Mouse (Mus musculus): ENCODE results near the gene Pah. TPM values are rescaled to one million over a fixed set of nuclear protein-coding genes. Genes with fewer than 3 reads are reported as not detected.

Gene Pah
- not detected in 2 replicates for polyA plus RNA-seq (2014; fragmentation: Nextera tagmentation; extraction: Ambion mirVana)

- DNase-seq (ENCODE audit: low spot score) (no peak), ATAC-seq (ENCODE audit: low read depth) (no peak)
- no peaks in the 10 kb centered on the region for H3K9me3 ChIP-seq (ENCODE audit: control insufficient read depth, low read length)
- no peaks in the 10 kb centered on the region for H3K27me3 ChIP-seq (replicated peaks; ENCODE audit: control insufficient read depth, insufficient read depth, low read length)
- H3K27ac ChIP-seq (replicated peaks; ENCODE audit: low read depth, low read length) = no peak within 1 kb of the TSS
- H3K9ac ChIP-seq (ENCODE audit: low read depth, low read length) = no peak within 1 kb of the TSS
- no peaks in the 10 kb centered on the region for H3K36me3 ChIP-seq (ENCODE audit: control insufficient read depth, insufficient read depth, low read length)
- no peaks in the 10 kb centered on the region for H3K4me1 ChIP-seq (ENCODE audit: control insufficient read depth, insufficient read depth, low read length)
- no peak within 1 kb of the TSS for H3K4me3 ChIP-seq (ENCODE audit: low read depth, low read length)
- 82% methylated on average over 5 of the region's 5 CpGs for WGBS
- no peak within 1 kb of the TSS for H3K4me2 ChIP-seq (ENCODE audit: low read depth, low read length)
Observed at GRCm38 (mm10) chr10:87521646-87522045, at the start of gene Pah. Gene Pah, plus strand, starts transcription at chr10:87521795.

DNA sequence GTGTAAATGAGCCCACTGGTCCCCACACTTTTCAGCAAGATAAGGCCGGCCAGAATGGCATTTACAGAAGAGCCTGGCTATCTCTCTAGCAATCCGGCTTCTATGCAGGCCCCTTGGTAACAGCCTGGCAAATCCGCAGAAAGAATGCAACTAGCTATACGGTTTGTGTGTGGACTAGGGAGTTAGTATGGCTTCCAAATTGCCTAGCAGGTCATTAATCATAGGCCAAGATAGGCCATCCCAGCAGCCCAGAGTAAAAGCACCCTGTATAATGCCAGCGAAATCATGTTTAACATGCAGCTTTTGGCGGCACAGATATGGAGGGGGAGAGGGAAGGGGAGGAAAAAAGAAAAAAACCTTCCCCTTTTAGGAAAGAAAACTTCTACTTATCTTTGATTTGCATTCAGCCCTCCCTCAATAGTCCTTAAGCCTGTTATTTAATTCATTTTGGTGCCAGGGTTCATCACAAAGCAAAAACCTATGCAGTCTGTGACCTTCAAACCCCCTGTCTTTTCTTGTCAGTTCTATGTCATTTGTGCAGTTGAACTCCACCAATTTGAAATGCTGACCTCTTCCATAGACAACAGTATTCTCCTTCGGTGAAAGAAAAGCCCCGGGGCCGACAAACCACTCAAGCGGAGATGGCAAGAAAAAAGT, 48.0 kb upstream of the Pah start:
- no peak for ATAC-seq (ENCODE audit: low read depth)
- H3K27ac ChIP-seq (replicated peaks; ENCODE audit: low read depth, low read length) = no peak overlapping the region
- no peaks in the 10 kb centered on the region for H3K9me3 ChIP-seq (ENCODE audit: control insufficient read depth, low read length)
- H3K4me3 ChIP-seq (ENCODE audit: low read depth, low read length) = no peak overlapping the region
- H3K36me3 ChIP-seq (ENCODE audit: control insufficient read depth, insufficient read depth, low read length) = no peaks in the 10 kb centered on the region
- no peaks in the 10 kb centered on the region for H3K4me1 ChIP-seq (ENCODE audit: control insufficient read depth, insufficient read depth, low read length)
- DNase-seq (ENCODE audit: low spot score) = no peak
- no peaks in the 10 kb centered on the region for H3K27me3 ChIP-seq (replicated peaks; ENCODE audit: control insufficient read depth, insufficient read depth, low read length)
- 70% methylated on average over 10 of the region's 10 CpGs for WGBS
- H3K9ac ChIP-seq (ENCODE audit: low read depth, low read length) = no peak overlapping the region
- H3K4me2 ChIP-seq (ENCODE audit: low read depth, low read length) = no peak overlapping the region

GRCm38 (mm10) chr10:87474971-87475370, 46.6 kb upstream of the Pah start:
- Histone ChIP-seq H3K9ac (ENCODE audit: low read depth, low read length) (no peak overlapping the region), H3K27me3 (replicated peaks; ENCODE audit: control insufficient read depth, insufficient read depth, low read length) (no peaks in the 10 kb centered on the region)
- 67% methylated on average over 2 of the region's 2 CpGs for WGBS

GRCm38 (mm10) chr10:87477895-87478294, 43.7 kb upstream of the Pah start:
- Histone ChIP-seq H3K27ac (replicated peaks; ENCODE audit: low read depth, low read length) (no peak overlapping the region), H3K9ac (ENCODE audit: low read depth, low read length) (no peak overlapping the region), H3K4me3 (ENCODE audit: low read depth, low read length) (no peak overlapping the region), H3K36me3 (ENCODE audit: control insufficient read depth, insufficient read depth, low read length) (no peaks in the 10 kb centered on the region), H3K4me2 (ENCODE audit: low read depth, low read length) (no peak overlapping the region), H3K9me3 (ENCODE audit: control insufficient read depth, low read length) (no peaks in the 10 kb centered on the region), H3K4me1 (ENCODE audit: control insufficient read depth, insufficient read depth, low read length) (no peaks in the 10 kb centered on the region), H3K27me3 (replicated peaks; ENCODE audit: control insufficient read depth, insufficient read depth, low read length) (peaks cover 11% of the 10 kb centered on the region)
- 64% methylated on average over 5 of the region's 5 CpGs for WGBS
- DNase-seq (ENCODE audit: low spot score) (no peak), ATAC-seq (ENCODE audit: low read depth) (no peak)

More at GRCm38 (mm10) chr10:87474971-87475370, 46.6 kb upstream of the Pah start:
- Histone ChIP-seq H3K27ac (replicated peaks; ENCODE audit: low read depth, low read length) (no peak overlapping the region), H3K4me2 (ENCODE audit: low read depth, low read length) (no peak overlapping the region), H3K9me3 (ENCODE audit: control insufficient read depth, low read length) (no peaks in the 10 kb centered on the region), H3K36me3 (ENCODE audit: control insufficient read depth, insufficient read depth, low read length) (no peaks in the 10 kb centered on the region), H3K4me3 (ENCODE audit: low read depth, low read length) (no peak overlapping the region), H3K4me1 (ENCODE audit: control insufficient read depth, insufficient read depth, low read length) (no peaks in the 10 kb centered on the region)
- no peak for DNase-seq (ENCODE audit: low spot score)
- ATAC-seq (ENCODE audit: low read depth) = no peak

DNA sequence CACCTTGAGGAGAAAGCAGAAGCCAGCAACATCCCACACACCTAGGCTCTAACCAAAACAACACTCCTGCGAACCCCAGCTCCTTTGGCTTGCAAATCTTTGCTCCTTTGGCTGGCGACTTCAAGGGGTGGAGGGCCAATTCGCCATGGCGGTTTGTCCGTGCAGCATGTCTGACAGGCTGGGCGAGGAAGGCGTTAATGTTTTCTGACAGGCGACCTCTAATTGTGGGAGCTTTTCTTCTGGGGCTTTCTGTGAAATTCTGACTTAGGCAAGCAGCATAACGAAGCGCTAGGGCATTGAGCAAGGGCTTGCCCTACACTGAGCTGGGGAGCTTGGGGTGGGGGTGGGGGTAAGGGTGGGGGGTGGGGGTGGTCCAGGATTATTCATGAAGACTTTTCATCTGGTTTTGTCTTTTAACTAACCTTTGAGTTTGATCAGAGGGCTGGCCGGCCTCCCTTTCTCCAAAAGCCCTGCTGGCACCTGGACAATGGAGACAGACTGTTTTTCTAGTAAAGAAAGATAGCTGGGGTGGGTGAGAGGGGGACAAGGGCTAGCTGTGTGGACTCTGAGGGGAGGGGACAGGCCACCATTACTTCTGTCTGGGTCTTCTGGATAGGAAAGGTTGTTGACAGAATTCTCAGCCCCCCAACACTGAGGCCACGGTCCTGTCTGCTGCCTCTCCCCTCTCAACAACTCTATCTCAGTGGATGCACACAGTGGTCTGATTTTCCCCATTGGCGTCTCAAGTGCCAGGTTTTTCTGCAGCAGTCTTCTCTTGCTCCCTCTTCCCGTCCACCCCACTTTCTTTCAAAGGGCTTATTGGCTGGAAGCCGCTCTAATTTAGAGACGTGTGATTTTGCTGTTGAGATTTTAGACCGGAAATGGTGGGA, 36.5 kb upstream of the Pah start:
- 2% methylated on average over 17 of the region's 17 CpGs for whole genome bisulfite sequencing
- H3K27me3 ChIP-seq (replicated peaks; ENCODE audit: control insufficient read depth, insufficient read depth, low read length) = peaks cover 71% of the 10 kb centered on the region
- peaks cover 8% of the 10 kb centered on the region; the same call in 1 of the 2 replicates for H3K4me1 ChIP-seq (ENCODE audit: control insufficient read depth, insufficient read depth, low read length)
- no peaks in the 10 kb centered on the region for H3K9me3 ChIP-seq (ENCODE audit: control insufficient read depth, low read length)
- no peak overlapping the region for H3K9ac ChIP-seq (ENCODE audit: low read depth, low read length)
- H3K36me3 ChIP-seq (ENCODE audit: control insufficient read depth, insufficient read depth, low read length) = no peaks in the 10 kb centered on the region
- DNase-seq (ENCODE audit: low spot score) (no peak), ATAC-seq (ENCODE audit: low read depth) (no peak)
- no peak overlapping the region for H3K4me3 ChIP-seq (ENCODE audit: low read depth, low read length)
- peak overlapping the region; percentile 48; the same call in 1 of the 2 replicates for H3K4me2 ChIP-seq (ENCODE audit: low read depth, low read length)
- H3K27ac ChIP-seq (replicated peaks; ENCODE audit: low read depth, low read length) = no peak overlapping the region

DNA sequence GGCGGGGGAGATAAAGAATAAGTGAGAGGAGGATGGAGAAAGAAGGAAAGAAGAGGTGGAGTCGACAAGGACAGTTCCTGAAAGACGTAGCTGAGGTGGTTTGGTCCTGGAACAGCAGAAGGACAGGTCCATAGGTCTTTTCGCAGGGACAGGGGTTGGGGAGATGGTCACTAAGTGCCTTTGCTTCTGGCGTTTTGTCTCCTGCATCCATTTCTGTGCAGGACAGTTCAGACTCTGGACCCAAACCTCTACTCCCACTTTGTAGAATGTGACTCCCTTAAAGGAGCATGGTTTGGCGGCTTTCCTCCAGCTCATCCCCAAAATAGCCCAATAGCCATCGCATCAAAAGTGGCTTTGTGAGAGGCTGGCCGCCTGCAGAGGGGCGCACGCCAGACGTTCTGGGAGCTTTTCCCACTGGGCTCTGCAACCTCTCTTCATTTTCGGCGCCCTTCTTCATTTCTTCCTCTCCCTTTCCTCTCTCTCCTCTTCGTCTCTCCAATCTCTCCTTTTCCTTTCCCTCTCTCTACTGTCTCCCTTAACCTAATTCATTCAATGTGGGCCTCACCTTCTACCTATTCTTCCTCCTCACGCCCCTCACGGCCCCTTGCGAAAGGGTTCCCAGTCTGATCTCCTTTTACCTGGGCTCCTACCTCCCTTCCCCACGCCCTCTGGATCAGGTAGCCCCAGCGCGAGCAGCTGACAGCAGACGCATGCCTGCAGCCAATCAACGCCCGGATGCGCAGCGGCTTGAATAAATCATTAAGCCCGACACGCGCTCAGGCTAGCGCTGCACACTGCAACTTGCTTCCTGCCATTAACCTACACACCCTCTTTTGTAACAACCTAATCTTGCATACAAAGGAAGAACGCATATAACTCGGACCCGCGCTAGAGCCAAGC, 35.6 kb upstream of the Pah start:
- peak overlapping the region; percentile 24 for H3K4me3 ChIP-seq (ENCODE audit: low read depth, low read length)
- no peaks in the 10 kb centered on the region for H3K9me3 ChIP-seq (ENCODE audit: control insufficient read depth, low read length)
- ATAC-seq (ENCODE audit: low read depth) (peak; percentile 83), DNase-seq (ENCODE audit: low spot score) (peak; percentile 77)
- H3K4me2 ChIP-seq (ENCODE audit: low read depth, low read length) = peak overlapping the region; percentile 48
- peaks cover 80% of the 10 kb centered on the region for H3K27me3 ChIP-seq (replicated peaks; ENCODE audit: control insufficient read depth, insufficient read depth, low read length)
- H3K9ac ChIP-seq (ENCODE audit: low read depth, low read length) = no peak overlapping the region
- H3K36me3 ChIP-seq (ENCODE audit: control insufficient read depth, insufficient read depth, low read length) = no peaks in the 10 kb centered on the region
- under 1% methylated on average over 33 of the region's 33 CpGs for WGBS
- peaks cover 8% of the 10 kb centered on the region; the same call in 1 of the 2 replicates for H3K4me1 ChIP-seq (ENCODE audit: control insufficient read depth, insufficient read depth, low read length)
- H3K27ac ChIP-seq (replicated peaks; ENCODE audit: low read depth, low read length) = no peak overlapping the region

DNA sequence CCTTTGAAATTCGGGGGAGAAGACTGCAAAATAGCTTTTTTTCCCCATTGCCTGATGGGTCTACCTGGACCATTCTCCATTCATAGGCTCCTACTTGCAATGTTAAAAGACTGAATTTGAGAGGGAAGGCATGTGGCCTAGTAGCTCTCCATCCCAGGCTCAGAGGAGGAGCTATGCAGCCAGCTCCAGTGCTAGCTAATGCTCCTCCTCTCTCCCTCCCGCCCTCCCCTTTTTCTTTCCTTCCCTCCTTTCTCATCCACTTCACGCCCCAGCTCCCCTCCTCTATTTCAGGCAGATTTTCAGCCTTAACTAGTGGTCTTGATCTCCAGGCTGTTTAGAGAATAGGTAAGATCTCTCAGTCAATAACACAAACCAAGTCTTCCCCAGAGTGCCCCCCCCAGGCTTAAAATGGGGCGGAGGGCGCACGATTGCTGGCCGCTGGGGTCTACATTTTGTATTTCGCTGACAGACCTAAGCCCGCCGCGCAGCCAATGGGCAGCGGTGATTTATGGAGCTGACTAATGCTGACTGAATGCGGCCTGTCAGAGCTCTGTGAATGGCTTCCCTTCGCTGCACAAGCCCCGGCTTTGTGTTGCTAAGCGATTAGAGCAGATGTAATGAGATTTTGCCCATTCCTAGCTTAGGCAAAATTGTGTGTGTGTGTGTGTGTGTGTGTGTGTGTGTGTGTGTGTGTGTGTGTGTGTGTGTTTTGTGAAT, 33.0 kb upstream of the Pah start:
- Histone ChIP-seq H3K9me3 (ENCODE audit: control insufficient read depth, low read length) (no peaks in the 10 kb centered on the region), H3K4me3 (ENCODE audit: low read depth, low read length) (no peak overlapping the region), H3K4me1 (ENCODE audit: control insufficient read depth, insufficient read depth, low read length) (peaks cover 8% of the 10 kb centered on the region; the same call in 1 of the 2 replicates), H3K36me3 (ENCODE audit: control insufficient read depth, insufficient read depth, low read length) (no peaks in the 10 kb centered on the region), H3K27me3 (replicated peaks; ENCODE audit: control insufficient read depth, insufficient read depth, low read length) (peaks cover 91% of the 10 kb centered on the region), H3K9ac (ENCODE audit: low read depth, low read length) (no peak overlapping the region), H3K27ac (replicated peaks; ENCODE audit: low read depth, low read length) (no peak overlapping the region), H3K4me2 (ENCODE audit: low read depth, low read length) (peak overlapping the region; percentile 33)
- DNase-seq (ENCODE audit: low spot score) (peak; percentile 88), ATAC-seq (ENCODE audit: low read depth) (peak; percentile 80)
- WGBS = 2% methylated on average over 16 of the region's 16 CpGs
